Mouse (Mus musculus) olfactory bulb, adult 2 months (tissue): ENCODE data around the gene Zfp664. TPM values are rescaled to one million over a fixed set of nuclear protein-coding genes. Genes with fewer than 3 reads are reported as not detected.

Source experiments
- H3K27ac ChIP-seq: fragments of 200-500 bp; 2 replicates; pipeline ENCODE4 v1.5.1; 2012; ENCODE audit warnings: low read depth, low read length; ENCODE audit not compliant: insufficient read depth
- H3K4me1 ChIP-seq: fragments of 200-500 bp; 2 replicates; pipeline ENCODE4 v1.6.1; 2012; ENCODE audit warnings: low read length; ENCODE audit not compliant: control insufficient read depth, insufficient read depth
- H3K4me3 ChIP-seq: fragments of 200-500 bp; 2 replicates; pipeline ENCODE4 v1.5.1; 2012; ENCODE audit warnings: mild to moderate bottlenecking, low read depth, low read length, moderate library complexity; ENCODE audit not compliant: insufficient read depth
- CTCF ChIP-seq: fragments of 200-500 bp; IDR thresholded peaks from 2 replicates; pipeline ENCODE4 v1.5.1; 2012; ENCODE audit warnings: low read depth, mild to moderate bottlenecking, low read length, moderate library complexity; ENCODE audit not compliant: insufficient read depth
- POLR2A ChIP-seq: fragments of 200-500 bp; IDR thresholded peaks from 2 replicates; pipeline ENCODE4 v1.6.1; 2012; ENCODE audit warnings: mild to moderate bottlenecking, low read depth, low read length, moderate library complexity; ENCODE audit not compliant: insufficient read depth
- WGBS: fragments of 180-500 bp; shearing (Covaris S2); methylation state at CpG from one replicate; pipeline ENCODE4 v1.1.7; 2018; 5-methylcytosine and 5-hydroxymethylcytosine counted together
- polyA plus RNA-seq: library from polyadenylated mRNA; stranded (reverse); fragments of >200 nt; gene quantifications from 2 replicates; pipeline ENCODE4 v1.2.4, GENCODE M21; 2012; ENCODE audit warnings: low replicate concordance; ENCODE audit not compliant: missing spikeins, insufficient read depth, insufficient read length

The Zfp664 gene
- 74.3 TPM in 1 of 2 replicates, not detected in the other for polyA plus RNA-seq

DNA sequence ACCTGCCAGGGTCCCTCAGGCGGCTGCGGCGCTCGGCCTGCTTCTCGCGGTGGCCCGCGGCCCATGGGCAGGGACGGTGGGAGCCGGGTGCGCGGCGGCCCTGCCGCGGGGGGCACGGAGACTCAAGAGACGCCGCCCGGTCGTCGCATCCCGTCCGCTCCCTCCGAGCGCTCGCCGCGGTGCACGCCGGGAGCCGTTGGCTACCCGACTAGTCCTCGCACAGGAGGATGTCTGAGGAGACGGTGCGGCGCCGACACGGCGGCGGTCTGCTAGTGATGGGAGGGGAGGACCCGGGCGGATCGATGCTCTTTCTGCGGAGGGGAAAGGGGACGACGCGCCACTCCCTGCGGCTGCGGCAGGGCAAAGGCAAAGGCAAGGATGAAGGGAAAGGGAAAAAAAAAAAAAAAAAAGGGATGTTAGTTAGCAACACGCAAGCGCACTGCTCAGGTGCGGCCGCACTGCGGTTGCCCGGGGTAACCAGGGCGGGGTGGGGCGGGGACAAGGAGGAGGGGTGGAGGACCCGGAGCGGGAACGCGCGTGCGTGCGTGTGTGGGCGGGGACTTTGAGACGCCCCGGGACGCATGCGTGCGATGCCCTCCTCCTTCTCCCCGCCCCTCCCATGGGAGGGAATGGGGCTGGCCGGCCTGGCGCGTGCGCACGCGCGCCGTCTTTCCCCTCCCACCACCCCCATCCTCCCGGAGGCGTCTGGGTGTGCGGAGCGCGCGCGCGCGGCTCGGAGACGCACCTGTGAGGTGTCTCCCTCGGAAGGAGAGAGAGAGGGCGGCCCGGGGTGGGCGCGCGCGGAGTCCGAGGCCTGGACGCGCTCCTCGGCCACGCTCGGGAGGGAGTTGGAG lies at the start of gene Zfp664, which contains the start of gene Ccdc92:
Gene Zfp664, plus strand, starts transcription at position 679 of the 854 bp plus-strand sequence.
Gene Ccdc92, minus strand, starts transcription at position 412 of the 854 bp plus-strand sequence.
- H3K4me1 ChIP-seq: 0 out of 2 replicates have a peak, but pooled peaks cover 6% of the 10 kb centered on the region
- peak within 1 kb of the TSS; percentile 99 for H3K27ac ChIP-seq
- TF ChIP-seq CTCF (no peak), POLR2A (peak; percentile 72)
- peak within 1 kb of the TSS; percentile 90 for H3K4me3 ChIP-seq
- under 1% methylated on average over 102 of the region's 103 CpGs for WGBS

DNA sequence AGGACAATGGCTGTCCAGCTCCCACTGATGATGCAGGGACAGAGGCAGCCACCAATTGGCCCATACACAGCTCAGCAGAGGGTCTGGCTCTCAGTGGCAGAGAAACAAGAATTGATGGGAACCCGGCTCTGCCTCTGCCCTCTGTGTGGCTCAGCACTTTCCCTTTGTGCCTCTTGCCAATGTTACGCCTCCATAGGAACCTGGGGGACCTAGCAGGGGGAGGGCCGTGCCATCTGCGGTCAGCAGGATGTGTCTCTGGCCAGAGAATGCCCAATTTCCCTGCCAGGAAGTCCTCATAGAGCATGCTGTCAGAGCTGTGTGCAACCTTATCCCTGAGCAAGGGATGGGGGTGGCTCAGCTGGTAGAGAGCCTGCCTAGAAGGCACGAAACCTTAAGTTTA lies 47.7 kb upstream of the Zfp664 start:
- TF ChIP-seq CTCF: no peak
- no peak for TF ChIP-seq POLR2A
- Histone ChIP-seq H3K4me3 (no peak overlapping the region), H3K27ac (no peak overlapping the region), H3K4me1 (peaks cover 5% of the 10 kb centered on the region; the same call in 1 of the 2 replicates)
- 55% methylated on average over 5 of the region's 5 CpGs for WGBS

DNA sequence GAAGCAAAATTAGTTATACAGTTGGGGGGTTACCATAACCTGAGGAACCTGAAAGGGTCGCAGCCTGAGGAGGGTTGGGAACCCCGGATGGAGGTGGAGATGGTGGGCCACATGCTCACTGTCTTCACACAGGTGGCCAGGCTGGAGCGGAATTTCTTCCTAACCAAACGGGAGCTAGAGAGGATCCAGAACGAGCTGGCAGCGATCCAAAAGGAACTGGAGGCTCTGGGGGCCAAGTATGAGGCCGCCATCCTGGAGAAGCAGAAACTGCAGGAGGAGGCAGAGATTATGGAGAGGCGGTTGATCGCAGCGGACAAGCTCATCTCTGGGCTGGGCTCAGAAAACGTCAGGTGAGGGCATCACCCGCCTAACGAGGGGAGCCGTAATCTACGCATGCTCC lies 45.4 kb upstream of the Zfp664 start:
- TF ChIP-seq POLR2A: no peak
- no peak for TF ChIP-seq CTCF
- 80% methylated on average over 15 of the region's 15 CpGs for WGBS
- no peak overlapping the region for H3K27ac ChIP-seq
- no peak overlapping the region for H3K4me3 ChIP-seq
- peaks cover 5% of the 10 kb centered on the region; the same call in 1 of the 2 replicates for H3K4me1 ChIP-seq

DNA sequence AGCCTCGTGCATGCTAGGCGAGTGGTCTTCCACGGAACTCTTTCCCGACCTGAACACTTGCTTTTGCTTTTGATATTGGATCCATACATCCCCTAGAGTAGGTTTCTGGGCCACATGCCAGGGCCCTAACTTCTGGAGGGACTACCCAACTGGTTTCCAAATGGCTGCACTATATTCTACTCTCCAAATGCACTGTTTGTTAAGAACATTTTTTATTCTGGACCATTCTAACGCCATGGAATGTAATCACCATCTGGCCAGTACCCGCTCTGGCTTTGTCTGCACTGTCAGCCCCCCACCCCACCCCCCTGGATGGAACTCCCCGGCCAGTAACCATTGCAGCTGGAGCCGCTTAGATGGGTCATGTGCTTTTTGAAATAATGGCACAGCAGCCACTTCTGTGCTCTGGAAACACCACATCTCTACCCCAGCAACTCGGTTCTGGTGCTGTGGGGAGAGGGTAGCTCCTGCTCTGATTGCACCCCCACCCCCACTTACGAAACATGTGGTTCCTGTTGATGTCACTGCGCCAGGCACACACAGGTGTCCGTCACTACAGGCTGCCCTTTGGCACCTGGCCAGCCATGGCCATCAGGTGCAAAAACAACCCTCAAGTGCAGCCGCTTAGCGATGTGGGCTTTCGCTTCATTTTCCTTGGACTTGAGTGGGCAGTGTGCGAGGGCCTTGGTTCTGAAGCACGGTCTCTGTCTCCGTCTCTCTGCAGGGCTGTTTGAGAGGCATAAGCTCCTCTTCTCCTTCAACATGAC lies 40.2 kb upstream of the Zfp664 start:
- WGBS: 67% methylated on average over 18 of the region's 18 CpGs
- TF ChIP-seq CTCF (no peak), POLR2A (no peak)
- H3K4me3 ChIP-seq: no peak overlapping the region
- no peak overlapping the region for H3K27ac ChIP-seq
- H3K4me1 ChIP-seq: no peaks in the 10 kb centered on the region

DNA sequence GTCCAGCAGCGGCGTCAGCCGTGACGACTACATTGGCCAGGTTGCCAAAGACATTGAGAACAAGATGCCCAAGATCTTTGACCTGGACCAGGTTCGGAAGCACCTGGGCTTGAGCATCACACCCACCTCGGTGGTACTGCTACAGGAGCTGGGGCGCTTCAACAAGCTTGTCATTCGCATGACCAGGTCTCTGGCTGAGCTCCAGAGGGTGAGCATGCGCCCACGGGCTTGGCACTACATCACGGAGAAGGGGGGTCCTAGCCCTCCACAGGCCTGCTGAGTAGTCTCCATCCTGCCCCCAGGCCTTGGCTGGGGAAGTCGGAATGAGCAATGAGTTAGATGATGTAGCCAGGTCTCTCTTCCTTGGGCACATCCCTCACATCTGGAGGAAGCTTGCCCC lies 32.2 kb upstream of the Zfp664 start:
- Histone ChIP-seq H3K4me1 (no peaks in the 10 kb centered on the region), H3K27ac (no peak overlapping the region), H3K4me3 (no peak overlapping the region)
- WGBS: 79% methylated on average over 12 of the region's 12 CpGs
- TF ChIP-seq CTCF (no peak), POLR2A (no peak)

DNA sequence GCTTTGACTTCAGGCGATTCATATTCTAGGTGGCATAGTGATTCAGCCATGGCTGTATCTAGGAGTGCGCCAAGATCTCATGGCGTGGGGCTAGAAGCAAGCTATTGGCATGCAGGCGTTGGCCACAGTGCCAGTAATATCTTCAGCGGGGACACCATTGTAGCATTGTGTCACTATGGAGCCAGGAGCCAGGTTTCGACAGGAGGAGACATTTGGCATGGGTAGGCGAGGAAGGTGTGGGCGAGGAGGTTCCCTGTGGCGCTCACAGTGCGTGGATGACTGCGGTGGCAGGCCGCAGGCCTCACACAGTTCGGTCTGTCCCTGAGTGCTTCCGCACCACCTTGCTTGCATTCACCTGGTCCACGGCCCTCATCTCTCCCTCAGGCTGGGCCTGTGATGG lies 27.3 kb upstream of the Zfp664 start:
- peaks cover 1% of the 10 kb centered on the region; the same call in 1 of the 2 replicates for H3K4me1 ChIP-seq
- TF ChIP-seq POLR2A (no peak), CTCF (no peak)
- 89% methylated on average over 15 of the region's 15 CpGs for WGBS
- H3K27ac ChIP-seq: no peak overlapping the region
- no peak overlapping the region for H3K4me3 ChIP-seq

DNA sequence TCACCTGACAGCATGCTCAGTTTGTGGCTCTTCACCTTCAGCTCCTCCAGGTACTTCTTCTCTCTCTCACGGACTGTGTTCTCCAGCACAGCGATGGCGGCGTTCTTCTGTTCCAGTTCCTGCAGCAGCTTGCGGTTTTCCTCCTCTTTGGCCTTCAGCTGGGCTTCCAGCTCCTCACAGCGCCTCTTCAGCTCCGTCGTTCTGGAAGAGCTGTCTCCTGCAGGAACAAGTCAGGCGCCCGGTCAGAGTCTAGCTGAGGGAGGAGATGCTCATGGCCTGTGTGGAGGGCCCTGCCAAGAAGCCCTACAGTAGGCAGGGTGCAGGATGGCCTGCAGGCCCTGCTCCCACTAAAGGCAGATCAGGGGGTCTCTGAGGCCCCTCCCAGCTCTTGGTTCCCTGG lies 26.4 kb upstream of the Zfp664 start:
- 91% methylated on average over 10 of the region's 10 CpGs for WGBS

DNA sequence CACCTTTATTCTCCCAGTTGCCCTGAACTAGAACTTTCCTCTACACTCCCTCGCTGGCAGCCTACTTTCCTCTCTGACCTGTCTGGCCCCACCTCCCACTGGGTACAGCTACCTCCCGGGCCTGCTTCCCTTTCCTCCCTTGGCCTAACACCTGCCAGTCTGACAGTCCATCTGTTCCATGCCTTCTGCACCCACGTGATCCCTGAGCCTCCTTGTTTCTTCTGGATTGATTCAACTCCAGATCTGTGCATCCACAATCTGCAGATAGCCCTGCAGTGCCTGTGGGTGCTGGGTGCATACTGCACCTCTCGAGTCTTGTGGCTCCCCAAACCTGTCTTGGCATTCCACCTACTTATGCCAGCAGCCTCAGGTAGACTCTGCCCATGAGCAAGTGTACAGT lies 25.9 kb upstream of the Zfp664 start:
- TF ChIP-seq POLR2A (no peak), CTCF (no peak)
- H3K27ac ChIP-seq: no peak overlapping the region
- peaks cover 10% of the 10 kb centered on the region; the same call in 1 of the 2 replicates for H3K4me1 ChIP-seq
- 71% methylated on average over 4 of the region's 4 CpGs for WGBS
- H3K4me3 ChIP-seq: no peak overlapping the region

More for the DNA sequence above, 26.4 kb upstream of the Zfp664 start:
- Histone ChIP-seq H3K4me1 (peaks cover 9% of the 10 kb centered on the region; the same call in 1 of the 2 replicates), H3K27ac (no peak overlapping the region), H3K4me3 (no peak overlapping the region)
- no peak for TF ChIP-seq POLR2A
- no peak for TF ChIP-seq CTCF

DNA sequence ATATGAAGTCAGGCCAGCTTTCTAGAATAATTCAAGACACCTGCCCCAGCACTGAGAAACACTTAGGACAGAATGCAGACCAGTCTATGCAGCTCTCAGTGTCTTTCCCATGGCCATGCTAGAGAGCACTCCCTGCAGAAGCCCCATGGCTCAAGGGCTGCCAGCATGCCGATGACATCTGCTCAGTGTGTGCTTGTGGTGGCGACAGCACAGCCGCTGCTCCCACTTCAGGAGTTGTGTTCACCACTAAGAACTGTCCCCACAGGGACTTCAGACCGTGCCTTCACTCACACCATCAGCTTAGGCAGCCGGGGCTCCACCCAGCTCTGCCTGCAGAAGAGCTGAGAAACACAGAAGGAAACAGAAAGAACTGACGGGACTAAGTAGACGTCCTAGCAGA lies 22.3 kb upstream of the Zfp664 start:
- 28% methylated on average over 7 of the region's 7 CpGs for WGBS
- TF ChIP-seq CTCF (no peak), POLR2A (no peak)
- no peak overlapping the region for H3K27ac ChIP-seq
- peaks cover 18% of the 10 kb centered on the region for H3K4me1 ChIP-seq
- H3K4me3 ChIP-seq: no peak overlapping the region
